Mouse (Mus musculus): Measurements from ENCODE around the gene Rabep2. TPM values are rescaled to one million over a fixed set of nuclear protein-coding genes. Genes with fewer than 3 reads are reported as not detected.
A peak's percentile ranks its signal among the peaks of the same experiment; 100 is the strongest.

Gene Rabep2
- polyA plus RNA-seq, 1 experiment from 2014 or later = 20.2 TPM

- DNase-seq (ENCODE audit: low spot score) (no peak), ATAC-seq (ENCODE audit: low FRiP score) (no peak)
- Histone ChIP-seq H3K9ac (ENCODE audit: low read depth, low read length) (no peak overlapping the region), H3K9me3 (ENCODE audit: control insufficient read depth, low read length) (no peaks in the 10 kb centered on the region), H3K36me3 (ENCODE audit: control insufficient read depth, insufficient read depth, low read length) (peaks cover 12% of the 10 kb centered on the region), H3K27ac (ENCODE audit: low read depth, low read length) (no peak overlapping the region), H3K4me2 (replicated peaks; ENCODE audit: low read depth, low read length) (no peak overlapping the region), H3K27me3 (ENCODE audit: control insufficient read depth, insufficient read depth, low read length) (no peaks in the 10 kb centered on the region), H3K4me3 (ENCODE audit: low read depth, low read length) (no peak overlapping the region), H3K4me1 (replicated peaks; ENCODE audit: control insufficient read depth, insufficient read depth, low read length) (no peaks in the 10 kb centered on the region; the same call in 1 of the 2 replicates)
- WGBS = 91% methylated on average over 5 of the region's 5 CpGs
Observed at GRCm38 (mm10) chr7:126471361-126471760, 42.8 kb downstream of the Rabep2 start.

GRCm38 (mm10) chr7:126471853-126472252 is 43.3 kb downstream of the Rabep2 start:
- no peak for ATAC-seq (ENCODE audit: low FRiP score)
- DNase-seq (ENCODE audit: low spot score) = no peak
- H3K4me1 ChIP-seq (replicated peaks; ENCODE audit: control insufficient read depth, insufficient read depth, low read length) = no peaks in the 10 kb centered on the region; the same call in 1 of the 2 replicates
- H3K4me2 ChIP-seq (replicated peaks; ENCODE audit: low read depth, low read length) = no peak overlapping the region
- peaks cover 12% of the 10 kb centered on the region for H3K36me3 ChIP-seq (ENCODE audit: control insufficient read depth, insufficient read depth, low read length)
- no peak overlapping the region for H3K27ac ChIP-seq (ENCODE audit: low read depth, low read length)
- H3K9ac ChIP-seq (ENCODE audit: low read depth, low read length) = no peak overlapping the region
- 86% methylated on average over 4 of the region's 4 CpGs for WGBS
- H3K27me3 ChIP-seq (ENCODE audit: control insufficient read depth, insufficient read depth, low read length) = no peaks in the 10 kb centered on the region
- no peaks in the 10 kb centered on the region for H3K9me3 ChIP-seq (ENCODE audit: control insufficient read depth, low read length)
- no peak overlapping the region for H3K4me3 ChIP-seq (ENCODE audit: low read depth, low read length)

GRCm38 (mm10) chr7:126472306-126472705 is 43.7 kb downstream of the Rabep2 start:
- ATAC-seq (ENCODE audit: low FRiP score) (no peak), DNase-seq (ENCODE audit: low spot score) (no peak)
- Histone ChIP-seq H3K9me3 (ENCODE audit: control insufficient read depth, low read length) (no peaks in the 10 kb centered on the region), H3K4me2 (replicated peaks; ENCODE audit: low read depth, low read length) (no peak overlapping the region), H3K36me3 (ENCODE audit: control insufficient read depth, insufficient read depth, low read length) (peaks cover 12% of the 10 kb centered on the region), H3K27ac (ENCODE audit: low read depth, low read length) (no peak overlapping the region), H3K27me3 (ENCODE audit: control insufficient read depth, insufficient read depth, low read length) (no peaks in the 10 kb centered on the region), H3K4me3 (ENCODE audit: low read depth, low read length) (no peak overlapping the region), H3K4me1 (replicated peaks; ENCODE audit: control insufficient read depth, insufficient read depth, low read length) (no peaks in the 10 kb centered on the region; the same call in 1 of the 2 replicates), H3K9ac (ENCODE audit: low read depth, low read length) (no peak overlapping the region)
- WGBS = 91% methylated on average over 13 of the region's 13 CpGs

GRCm38 (mm10) chr7:126472713-126473112 is 44.2 kb downstream of the Rabep2 start:
- H3K4me1 ChIP-seq (replicated peaks; ENCODE audit: control insufficient read depth, insufficient read depth, low read length) = no peaks in the 10 kb centered on the region; the same call in 1 of the 2 replicates
- no peak overlapping the region for H3K4me3 ChIP-seq (ENCODE audit: low read depth, low read length)
- no peak for ATAC-seq (ENCODE audit: low FRiP score)
- H3K27ac ChIP-seq (ENCODE audit: low read depth, low read length) = no peak overlapping the region
- WGBS = 94% methylated on average over 16 of the region's 16 CpGs
- no peaks in the 10 kb centered on the region for H3K27me3 ChIP-seq (ENCODE audit: control insufficient read depth, insufficient read depth, low read length)
- no peak overlapping the region for H3K9ac ChIP-seq (ENCODE audit: low read depth, low read length)
- DNase-seq (ENCODE audit: low spot score) = no peak
- no peaks in the 10 kb centered on the region for H3K9me3 ChIP-seq (ENCODE audit: control insufficient read depth, low read length)
- H3K36me3 ChIP-seq (ENCODE audit: control insufficient read depth, insufficient read depth, low read length) = peaks cover 10% of the 10 kb centered on the region
- H3K4me2 ChIP-seq (replicated peaks; ENCODE audit: low read depth, low read length) = no peak overlapping the region

GRCm38 (mm10) chr7:126473470-126474086 is 45.0 kb downstream of the Rabep2 start:
- Histone ChIP-seq H3K4me2 (replicated peaks; ENCODE audit: low read depth, low read length) (peak overlapping the region; percentile 71), H3K4me3 (ENCODE audit: low read depth, low read length) (peak overlapping the region; percentile 90; the same call in 1 of the 2 replicates), H3K9ac (ENCODE audit: low read depth, low read length) (no peak overlapping the region), H3K27ac (ENCODE audit: low read depth, low read length) (no peak overlapping the region), H3K4me1 (replicated peaks; ENCODE audit: control insufficient read depth, insufficient read depth, low read length) (no peaks in the 10 kb centered on the region; the same call in 1 of the 2 replicates), H3K27me3 (ENCODE audit: control insufficient read depth, insufficient read depth, low read length) (no peaks in the 10 kb centered on the region), H3K9me3 (ENCODE audit: control insufficient read depth, low read length) (no peaks in the 10 kb centered on the region), H3K36me3 (ENCODE audit: control insufficient read depth, insufficient read depth, low read length) (peaks cover 6% of the 10 kb centered on the region; the same call in 1 of the 2 replicates)
- 90% methylated on average over 9 of the region's 9 CpGs for WGBS
- DNase-seq (ENCODE audit: low spot score) (no peak), ATAC-seq (ENCODE audit: low FRiP score) (no peak)

DNA sequence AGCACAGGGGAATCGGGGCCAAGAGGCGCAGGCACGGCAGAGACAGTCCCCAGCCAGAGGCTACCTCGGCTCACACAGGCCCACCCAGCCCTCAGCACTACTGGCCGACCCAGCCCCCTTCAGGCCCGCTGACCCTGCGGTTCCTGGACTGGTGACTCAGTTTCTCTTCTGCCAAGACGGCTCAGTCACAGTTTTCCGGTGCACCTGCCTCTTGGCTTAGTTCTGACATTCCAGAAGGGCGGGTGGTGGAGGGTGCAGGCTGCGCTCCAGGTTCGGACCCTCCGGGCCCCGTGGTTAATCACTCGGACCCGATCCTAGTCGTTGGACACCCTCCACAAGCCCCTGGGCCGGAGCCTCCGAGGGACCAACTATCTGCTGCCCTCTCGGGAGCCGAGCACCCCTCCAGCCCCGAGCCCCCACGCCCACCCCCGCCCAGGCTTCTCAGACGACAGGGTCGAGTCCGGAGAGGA is 46.0 kb downstream of the Rabep2 start:
- DNase-seq (ENCODE audit: low spot score) (no peak), ATAC-seq (ENCODE audit: low FRiP score) (peak; percentile 75)
- peak overlapping the region; percentile 90 for H3K4me3 ChIP-seq (ENCODE audit: low read depth, low read length)
- H3K27me3 ChIP-seq (ENCODE audit: control insufficient read depth, insufficient read depth, low read length) = no peaks in the 10 kb centered on the region
- peak overlapping the region; percentile 96 for H3K9ac ChIP-seq (ENCODE audit: low read depth, low read length)
- 3% methylated on average over 24 of the region's 27 CpGs for WGBS
- H3K4me2 ChIP-seq (replicated peaks; ENCODE audit: low read depth, low read length) = peak overlapping the region; percentile 71
- H3K36me3 ChIP-seq (ENCODE audit: control insufficient read depth, insufficient read depth, low read length) = peaks cover 6% of the 10 kb centered on the region; the same call in 1 of the 2 replicates
- no peaks in the 10 kb centered on the region for H3K9me3 ChIP-seq (ENCODE audit: control insufficient read depth, low read length)
- H3K4me1 ChIP-seq (replicated peaks; ENCODE audit: control insufficient read depth, insufficient read depth, low read length) = no peaks in the 10 kb centered on the region; the same call in 1 of the 2 replicates
- H3K27ac ChIP-seq (ENCODE audit: low read depth, low read length) = peak overlapping the region; percentile 88

GRCm38 (mm10) chr7:126474993-126475581 is 46.5 kb downstream of the Rabep2 start, which contains the start of gene Sh2b1:
Gene Sh2b1, minus strand, starts transcription at chr7:126475424.
- no peaks in the 10 kb centered on the region for H3K27me3 ChIP-seq (ENCODE audit: control insufficient read depth, insufficient read depth, low read length)
- WGBS = under 1% methylated on average over 39 of the region's 53 CpGs
- ATAC-seq (ENCODE audit: low FRiP score) = peak; percentile 92

DNA sequence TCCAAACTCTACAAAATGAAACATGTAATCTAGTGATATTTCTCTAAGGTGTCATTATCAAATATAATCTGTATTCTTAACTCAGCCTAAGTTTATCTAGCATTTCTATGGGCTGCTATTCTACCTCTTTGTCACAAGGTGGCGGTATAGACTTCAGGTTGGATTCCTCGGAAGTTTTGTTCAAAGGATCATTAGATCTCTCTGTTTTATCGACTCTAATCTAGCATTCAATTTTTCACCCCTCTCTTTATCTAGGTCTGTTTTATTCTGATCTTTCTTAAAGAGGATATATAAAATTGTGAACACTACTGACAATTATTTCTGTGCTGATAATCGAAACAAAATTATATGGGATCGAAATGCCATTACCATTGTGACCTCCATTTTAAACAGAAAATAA is 53.1 kb downstream of the Rabep2 start:
- Histone ChIP-seq H3K4me1 (replicated peaks; ENCODE audit: control insufficient read depth, insufficient read depth, low read length) (no peaks in the 10 kb centered on the region), H3K9ac (ENCODE audit: low read depth, low read length) (no peak overlapping the region), H3K27me3 (ENCODE audit: control insufficient read depth, insufficient read depth, low read length) (no peaks in the 10 kb centered on the region), H3K4me2 (replicated peaks; ENCODE audit: low read depth, low read length) (no peak overlapping the region), H3K4me3 (ENCODE audit: low read depth, low read length) (no peak overlapping the region), H3K9me3 (ENCODE audit: control insufficient read depth, low read length) (no peaks in the 10 kb centered on the region), H3K27ac (ENCODE audit: low read depth, low read length) (no peak overlapping the region), H3K36me3 (ENCODE audit: control insufficient read depth, insufficient read depth, low read length) (no peaks in the 10 kb centered on the region)
- DNase-seq (ENCODE audit: low spot score) = peak; percentile 29
- WGBS = 21% methylated on average over 5 of the region's 5 CpGs
- ATAC-seq (ENCODE audit: low FRiP score) = no peak

More at GRCm38 (mm10) chr7:126474993-126475581, 46.5 kb downstream of the Rabep2 start, which contains the start of gene Sh2b1:
- Histone ChIP-seq H3K4me2 (replicated peaks; ENCODE audit: low read depth, low read length) (peak within 1 kb of the TSS; percentile 71), H3K4me3 (ENCODE audit: low read depth, low read length) (peak within 1 kb of the TSS; percentile 90), H3K36me3 (ENCODE audit: control insufficient read depth, insufficient read depth, low read length) (peaks cover 6% of the 10 kb centered on the region; the same call in 1 of the 2 replicates), H3K4me1 (replicated peaks; ENCODE audit: control insufficient read depth, insufficient read depth, low read length) (no peaks in the 10 kb centered on the region; the same call in 1 of the 2 replicates), H3K9ac (ENCODE audit: low read depth, low read length) (peak within 1 kb of the TSS; percentile 96), H3K27ac (ENCODE audit: low read depth, low read length) (peak within 1 kb of the TSS; percentile 88), H3K9me3 (ENCODE audit: control insufficient read depth, low read length) (no peaks in the 10 kb centered on the region)
- peak; percentile 95 for DNase-seq (ENCODE audit: low spot score)

Data from hindbrain, embryonic 11.5 days (tissue).